ENCODE assay signal across 9 mouse cellular contexts in genomic region chr8:69328301-69329288, GRCm38 (mm10). TPM values are rescaled to one million over a fixed set of nuclear protein-coding genes. Genes with fewer than 3 reads are reported as not detected.
DNase-seq lines count a peak whose midpoint lies in the region; ATAC-seq and TF ChIP-seq lines count a peak whose summit lies in the region.
"Had no signal": no experiment of that assay in that cellular context is flagged by ENCODE, and none has a peak within 500 bp of the region (broad histone marks: within the 10 kb centered on the region; RNA-seq: fewer than 3 reads in every experiment).

No protein-coding gene starts in this region.

- H3K4me3 ChIP-seq in ES-E14 (ENCODE audit: insufficient read depth in 1 of 2, low read depth in 1 of 2, low read length in 2 of 2, poor library complexity in 1 of 2, severe bottlenecking in 1 of 2): peak overlapping the region; percentile 37 to 53; a peak in 3 of 4 replicates
- H3K4me3 ChIP-seq in layer of hippocampus, adult 2 months: peak overlapping the region; percentile 47
- H3K4me3 ChIP-seq in lung, adult 2 months (replicated peaks; ENCODE audit: extremely low read depth, low read depth, low read length): peak overlapping the region; percentile 24
- H3K4me3 ChIP-seq: myocyte had no signal

- DNase-seq in ES-E14 (ENCODE audit: low read depth, low spot score): peak; percentile 79
- peak; percentile 74 for DNase-seq in cerebellum, adult 11-12 months
- DNase-seq in forelimb bud, embryonic 11.5 days (ENCODE audit: low read depth, low spot score): peak; percentile 85
- peak; percentile 88 for DNase-seq in heart, postnatal 4 days
- DNase-seq in layer of hippocampus, adult 2 months (ENCODE audit: low spot score in 2 of 2): peak; percentile 82 to 92
- DNase-seq in lung, adult 2 months: peak; percentile 86
- peak; percentile 18 to 21 for DNase-seq in thymus, adult 18-20 months

- peak; percentile 78; the same call in 1 of the 2 replicates for ATAC-seq in neutrophil, adult 5-6 weeks (ENCODE audit: extremely low read depth, insufficient number of reproducible peaks, low FRiP score, poor library complexity, severe bottlenecking)

- no peaks in the 10 kb centered on the region for H3K36me3 ChIP-seq in ES-E14 (ENCODE audit: control insufficient read depth, insufficient read depth, low read length, poor library complexity, severe bottlenecking)

- in situ Hi-C loops in ES-E14 (cut with MboI; ENCODE audit: low sequenced_read_pairs in 2 of 2, unreplicated experiment in 2 of 2): loop anchor here in 1 of 2 experiments (10.0 kb wide), 1 partner anchor 546 kb away; no protein-coding TSS in a partner anchor

- H3K27ac ChIP-seq in ES-E14 (ENCODE audit: insufficient read depth, low read depth, low read length, poor library complexity, severe bottlenecking): no peak overlapping the region
- H3K27ac ChIP-seq in layer of hippocampus, adult 2 months: no peak overlapping the region

- 7% methylated on average over 24 of the region's 24 CpGs for WGBS in lung, adult 2 months

- TF ChIP-seq CTCF in layer of hippocampus, adult 2 months (conservative IDR thresholded peaks at IDR 0.05): peak; percentile 92
- peak; percentile 68 for TF ChIP-seq CTCF in lung, adult 2 months (IDR thresholded peaks at IDR 0.05; ENCODE audit: insufficient read depth, low read length)

- H3K4me1 ChIP-seq in ES-E14 (ENCODE audit: control insufficient read depth in 2 of 2, insufficient read depth in 2 of 2, low read length in 2 of 2, poor library complexity in 1 of 2): no peaks in the 10 kb centered on the region
- H3K4me1 ChIP-seq in lung, adult 2 months (ENCODE audit: control insufficient read depth, insufficient read depth, low read length): no peaks in the 10 kb centered on the region

- no peaks in the 10 kb centered on the region for H3K9me3 ChIP-seq in ES-E14 (ENCODE audit: control insufficient read depth, insufficient read depth, low read depth, low read length)

- no peak for TF ChIP-seq POLR2A in lung, adult 2 months (IDR thresholded peaks at IDR 0.05; ENCODE audit: borderline replicate concordance, extremely low read depth, low read depth, low read length)

- H3K9ac ChIP-seq in ES-E14 (ENCODE audit: insufficient read depth, low read depth, low read length, poor library complexity, severe bottlenecking): 0 out of 2 replicates have a peak overlapping the region, but pooled peaks have one; percentile 40

TF ChIP-seq in ES-E14, 5 proteins besides CTCF, POLR2A, EP300 and RAD21:
- no peak for TF ChIP-seq ZNF384 (IDR thresholded peaks at IDR 0.05; ENCODE audit: low read depth, low read length)
- no peak for TF ChIP-seq HCFC1 (IDR thresholded peaks at IDR 0.05; ENCODE audit: borderline replicate concordance, insufficient read depth, low read length)
- TF ChIP-seq MAFK (IDR thresholded peaks at IDR 0.05; ENCODE audit: insufficient read depth, low read depth, low read length): no peak
- TF ChIP-seq ZC3H11A (IDR thresholded peaks at IDR 0.05; ENCODE audit: borderline replicate concordance, low read depth, low read length): peak; percentile 91
- no peak for TF ChIP-seq CHD2 (IDR thresholded peaks at IDR 0.05; ENCODE audit: low read depth, low read length)

RNA-seq across cellular contexts. Expression of gene D130040H23Rik, which starts 57.7 kb away (rescaled TPM):
- 7.5 and 11.7 TPM in 2 replicates for total RNA-seq in ES-E14 (2012; rRNA removed)
- 1 to 10 TPM; 2.8 to 3.4 TPM for total RNA-seq in heart, postnatal 4 days (2021)
- total RNA-seq in layer of hippocampus, adult 2 months (2021): 10 to 100 TPM; 22.5 to 25.1 TPM
- polyA plus RNA-seq in lung, adult 2 months (2012; rRNA removed): 0.10 and 0.83 TPM in 2 replicates
- total RNA-seq in neutrophil, adult 5-6 weeks (2017): 40.6 and 45.5 TPM in 2 replicates

Comparison
In these comparisons a context has a peak if more than half of its experiments do, and no peak if none do; other contexts are left out.
1. DNase-seq: peak in every context shown above with its lines; median percentile 88 in heart, postnatal 4 days; 87 in layer of hippocampus, adult 2 months; 86 in lung, adult 2 months; 85 in forelimb bud, embryonic 11.5 days; 79 in ES-E14; 74 in cerebellum, adult 11-12 months; 20 in thymus, adult 18-20 months.